Mouse (Mus musculus) liver, embryonic 14.5 days (tissue): ENCODE data around the gene Gfy.

Experiments used
- CTCF ChIP-seq: IDR thresholded peaks from 2 replicates; pipeline ENCODE4 v1.5.1; 2016; ENCODE audit warnings: antibody characterized with exemption, low read depth, control low read depth
- EP300 ChIP-seq: IDR thresholded peaks from 2 replicates; pipeline ENCODE4 v1.6.1; 2016; ENCODE audit warnings: antibody characterized with exemption, low read depth

- TF ChIP-seq EP300 (no peak), CTCF (no peak)
These were observed 17.6 kb upstream of the Gfy start for GRCm38 (mm10) chr7:45196994-45197393.
